Mouse (Mus musculus): ENCODE measurements at regions not wholly inside any gene's neighbourhood (a gene's known extent, or its start where the extent isn't known, plus 50 kb on each side); places are given as distances from the start of the nearest gene placed in this dataset.

- Histone ChIP-seq H3K4me2 (no peak overlapping the region), H3K9me3 (replicated peaks) (no peaks in the 10 kb centered on the region), H3K9ac (replicated peaks) (no peak overlapping the region), H3K4me3 (replicated peaks) (no peak overlapping the region), H3K27me3 (replicated peaks) (no peaks in the 10 kb centered on the region), H3K36me3 (no peaks in the 10 kb centered on the region), H3K4me1 (no peaks in the 10 kb centered on the region), H3K27ac (replicated peaks) (no peak overlapping the region)
- WGBS = 99% methylated on average over 2 of the region's 2 CpGs
- no peak for ATAC-seq (ENCODE audit: low FRiP score)
Observed at GRCm38 (mm10) chr2:94665850-94666249, 227.9 kb upstream of the Api5 start.

GRCm38 (mm10) chr2:94658426-94658825, 220.5 kb upstream of the Api5 start:
- Histone ChIP-seq H3K27ac (replicated peaks) (no peak overlapping the region), H3K4me1 (no peaks in the 10 kb centered on the region), H3K36me3 (no peaks in the 10 kb centered on the region), H3K4me3 (replicated peaks) (no peak overlapping the region), H3K4me2 (no peak overlapping the region), H3K9ac (replicated peaks) (no peak overlapping the region), H3K9me3 (replicated peaks) (no peaks in the 10 kb centered on the region), H3K27me3 (replicated peaks) (no peaks in the 10 kb centered on the region)
- no peak for ATAC-seq (ENCODE audit: low FRiP score)
- 76% methylated on average over 8 of the region's 8 CpGs for WGBS

Data from neural tube, embryonic 15.5 days (tissue).